Mouse (Mus musculus) myocyte (in vitro differentiated cells): ENCODE results near the gene Sptbn4. TPM values are rescaled to one million over a fixed set of nuclear protein-coding genes. Genes with fewer than 3 reads are reported as not detected.

ENCODE experiments used
- H3K27me3 ChIP-seq: one replicate; pipeline ENCODE4 v1.6.1; 2011; ENCODE audit not compliant: control insufficient read depth, insufficient read depth, insufficient read length
- H3K36me3 ChIP-seq: one replicate; pipeline ENCODE4 v1.6.1; 2011; ENCODE audit not compliant: control insufficient read depth, insufficient read depth
- H3K4me2 ChIP-seq: one replicate; pipeline ENCODE4 v1.6.1; 2011; ENCODE audit warnings: low read depth, control low read depth
- H3K4me3 ChIP-seq: one replicate; pipeline ENCODE4 v1.5.1; 2011; ENCODE audit warnings: mild to moderate bottlenecking, control low read depth, moderate library complexity
- H3K79me2 ChIP-seq: one replicate; pipeline ENCODE4 v1.6.1; 2011; ENCODE audit not compliant: control insufficient read depth, insufficient read depth
- H3ac ChIP-seq: one replicate; pipeline ENCODE4 v1.6.1; 2011; ENCODE audit not compliant: control insufficient read depth, insufficient read length
- CEBPB ChIP-seq: IDR thresholded peaks from 2 replicates; pipeline ENCODE4 v1.6.1; 2011; ENCODE audit warnings: mild to moderate bottlenecking, moderate library complexity; ENCODE audit not compliant: poor library complexity, insufficient read depth, severe bottlenecking
- E2F4 ChIP-seq: IDR thresholded peaks from one replicate; pipeline ENCODE4 v1.6.1; 2011; ENCODE audit warnings: mild to moderate bottlenecking, control low read depth, moderate library complexity; ENCODE audit not compliant: insufficient read depth
- MAX ChIP-seq: IDR thresholded peaks from one replicate; pipeline ENCODE4 v1.6.1; 2011; ENCODE audit warnings: low read depth, mild to moderate bottlenecking, control low read depth
- MYOD1 ChIP-seq, 3 experiments: IDR thresholded peaks; one replicate each; pipeline ENCODE4 v1.6.1; 2011; ENCODE audit warnings: control low read depth in 2 of 3, low read depth in 2 of 3, mild to moderate bottlenecking in 2 of 3, moderate library complexity in 1 of 3; ENCODE audit not compliant: insufficient read length in 2 of 3, control insufficient read depth in 1 of 3
- MYOG ChIP-seq, 3 experiments: IDR thresholded peaks; one replicate each; pipeline ENCODE4 v1.6.1; 2011; ENCODE audit warnings: control low read depth in 2 of 3, low read depth in 2 of 3, mild to moderate bottlenecking in 2 of 3; ENCODE audit not compliant: insufficient read length in 2 of 3, control insufficient read depth in 1 of 3, insufficient read depth in 1 of 3
- POLR2A ChIP-seq: IDR thresholded peaks from one replicate; pipeline ENCODE4 v1.6.1; 2011; ENCODE audit warnings: low read depth, mild to moderate bottlenecking, control low read depth, moderate library complexity; ENCODE audit not compliant: insufficient read length
- POLR2AphosphoS2 ChIP-seq: IDR thresholded peaks from one replicate; pipeline ENCODE4 v1.6.1; 2011; ENCODE audit warnings: low read depth, control low read depth; ENCODE audit not compliant: insufficient read length
- REST ChIP-seq: IDR thresholded peaks from one replicate; pipeline ENCODE4 v1.6.1; 2011; ENCODE audit warnings: mild to moderate bottlenecking, control low read depth, moderate library complexity; ENCODE audit not compliant: insufficient read depth, insufficient read length
- SRF ChIP-seq: IDR thresholded peaks from one replicate; pipeline ENCODE4 v1.6.1; 2011; ENCODE audit warnings: low read depth; ENCODE audit not compliant: control insufficient read depth, insufficient read length
- TCF12 ChIP-seq: IDR thresholded peaks from one replicate; pipeline ENCODE4 v1.6.1; 2011; ENCODE audit warnings: mild to moderate bottlenecking, control low read depth; ENCODE audit not compliant: poor library complexity, insufficient read depth, severe bottlenecking
- TCF3 ChIP-seq: IDR thresholded peaks from one replicate; pipeline ENCODE4 v1.6.1; 2011; ENCODE audit warnings: low read depth, control low read depth; ENCODE audit not compliant: insufficient read length
- USF1 ChIP-seq: IDR thresholded peaks from one replicate; pipeline ENCODE4 v1.6.1; 2011; ENCODE audit warnings: low read depth, mild to moderate bottlenecking, control low read depth, moderate library complexity
- polyA plus RNA-seq: library from polyadenylated mRNA; unstranded; fragments of >200 nt; fragmentation: generic; extraction: Trizol; gene quantifications from one replicate; pipeline ENCODE4 v1.2.1, GENCODE M21; 2012; ENCODE audit warnings: missing spikeins

Gene Sptbn4
- polyA plus RNA-seq, 1 experiment, result 0.17 TPM

DNA sequence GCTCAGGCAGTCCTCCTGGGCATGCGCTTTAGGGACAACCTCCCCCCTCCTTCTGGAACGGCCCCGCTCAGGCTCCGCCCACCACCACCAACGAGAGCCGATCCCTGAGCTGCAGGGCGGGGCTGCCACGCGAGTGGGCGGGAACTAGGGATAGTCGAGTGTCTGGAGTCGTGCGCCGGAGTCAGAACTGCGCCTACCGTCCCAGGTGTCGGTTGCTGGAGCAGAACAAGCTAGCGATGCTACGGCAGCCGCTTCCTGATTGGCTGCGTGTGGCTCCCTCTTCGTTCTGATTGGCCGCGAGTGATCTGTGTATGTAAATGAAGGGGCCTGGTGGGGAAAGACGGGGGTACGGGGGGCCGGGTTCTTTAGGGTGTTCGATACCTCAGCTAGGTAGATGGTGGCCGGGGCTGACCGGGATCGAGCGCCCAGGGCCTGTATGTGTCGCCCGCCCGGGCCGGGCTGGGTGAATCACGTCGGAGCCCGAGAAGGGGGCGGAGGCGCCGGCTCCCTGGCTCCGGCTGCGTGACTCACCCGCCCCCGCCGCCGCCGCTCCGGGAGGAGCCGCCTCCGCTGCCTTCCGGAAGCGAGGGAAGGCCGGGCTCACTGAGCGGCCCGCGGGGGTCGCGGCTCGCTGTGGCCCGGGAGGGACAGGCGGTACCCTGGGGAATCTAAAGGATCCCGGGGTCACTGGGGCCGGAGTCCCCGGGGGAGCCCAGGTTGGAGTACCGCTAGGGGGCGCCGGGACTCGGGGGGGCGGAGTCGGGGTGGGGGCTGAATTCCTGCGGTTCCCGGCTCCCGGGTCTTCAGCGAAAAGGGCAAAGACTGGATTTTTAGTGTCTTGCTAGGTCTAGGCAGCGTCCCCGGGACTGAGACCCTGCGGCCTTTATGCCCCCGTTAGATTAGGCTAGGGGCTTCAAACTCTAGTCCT lies 39.5 kb upstream of the Sptbn4 start, which contains the start of gene Sertad1:
Sertad1 (plus strand) TSS at position 141 of the 928 bp plus-strand sequence.
- H3K27me3 ChIP-seq, result no peaks in the 10 kb centered on the region

DNA sequence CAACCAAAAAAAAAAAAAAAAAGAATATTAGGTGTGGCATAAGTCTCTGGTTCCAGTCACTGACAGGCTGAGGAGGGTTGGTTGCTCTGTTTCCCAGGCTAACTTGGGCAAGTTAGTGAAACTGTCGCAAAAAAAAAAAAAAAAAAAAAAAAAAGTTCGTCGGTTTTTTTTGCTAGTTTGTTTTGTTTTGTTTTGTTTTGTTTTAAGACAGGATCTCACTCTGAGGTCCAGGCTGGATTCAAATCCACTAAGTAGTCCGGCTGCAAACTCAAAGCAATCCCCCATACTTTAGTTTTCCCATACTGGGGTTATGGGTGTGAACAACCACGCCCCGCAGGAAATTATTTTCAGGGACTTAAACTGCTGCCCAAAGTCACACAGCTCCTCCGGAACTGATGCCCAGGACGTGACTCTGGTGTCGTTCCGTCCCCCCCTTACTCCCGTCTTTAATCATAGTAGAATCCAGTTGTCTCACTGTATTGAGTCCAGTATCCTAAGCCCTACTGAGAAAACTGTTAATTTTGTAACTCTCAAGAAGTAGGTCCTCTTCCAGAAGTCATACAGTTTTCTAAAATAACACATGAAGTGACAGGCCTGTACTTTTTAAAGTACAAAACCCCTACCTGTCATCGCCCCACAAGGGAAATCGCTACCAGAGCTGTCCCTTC lies 38.8 kb upstream of the Sptbn4 start:
- TF ChIP-seq MAX, result no peak
- H3K27me3 ChIP-seq, result no peaks in the 10 kb centered on the region
- peaks cover 24% of the 10 kb centered on the region for H3K79me2 ChIP-seq
- no peaks in the 10 kb centered on the region for H3K36me3 ChIP-seq
- H3ac ChIP-seq, result no peak overlapping the region
- peak overlapping the region; percentile 71 for H3K4me3 ChIP-seq
- H3K4me2 ChIP-seq, result peak overlapping the region; percentile 92

More for the DNA sequence above, 39.5 kb upstream of the Sptbn4 start, which contains the start of gene Sertad1:
- TF ChIP-seq MYOG (IDR thresholded peaks at IDR 0.05; ENCODE audit: control insufficient read depth in 1 of 3, insufficient read depth in 1 of 3, insufficient read length in 2 of 3, low read depth in 2 of 3) (peak in 1 of 3 experiments; percentile 50), CEBPB (no peak), POLR2AphosphoS2 (peak; percentile 100), POLR2A (peak; percentile 99), TCF12 (no peak), SRF (peak; percentile 79), E2F4 (peak; percentile 19), MYOD1 (IDR thresholded peaks at IDR 0.05; ENCODE audit: control insufficient read depth in 1 of 3, insufficient read length in 2 of 3, low read depth in 2 of 3) (peak in 1 of 3 experiments; percentile 66), REST (peak; percentile 61), USF1 (no peak), TCF3 (no peak), MAX (no peak)
- H3K79me2 ChIP-seq, result peaks cover 24% of the 10 kb centered on the region
- H3K36me3 ChIP-seq, result no peaks in the 10 kb centered on the region
- peak within 1 kb of the TSS; percentile 71 for H3K4me3 ChIP-seq
- H3ac ChIP-seq, result peak within 1 kb of the TSS; percentile 81
- H3K4me2 ChIP-seq, result peak within 1 kb of the TSS; percentile 99

DNA sequence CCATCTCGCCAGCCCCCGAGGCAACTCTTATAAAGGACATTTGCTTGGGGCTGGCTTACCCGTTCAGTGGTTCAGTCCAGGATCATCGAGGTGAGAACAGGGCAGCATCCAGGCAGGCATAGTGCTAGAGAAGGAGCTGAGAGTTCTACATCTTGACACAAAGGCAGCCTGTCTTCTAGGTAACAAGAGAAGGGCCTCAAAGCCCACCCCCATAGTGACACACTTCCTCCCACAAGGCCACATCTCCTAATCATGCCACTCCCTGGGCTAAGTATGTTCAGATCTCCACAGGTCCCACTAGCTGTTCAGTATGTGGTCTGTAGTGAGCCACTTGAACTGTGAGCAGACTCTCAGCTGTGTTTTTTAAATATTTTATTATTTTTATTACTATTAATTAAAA lies 36.4 kb upstream of the Sptbn4 start:
- TF ChIP-seq TCF3, result no peak
- TF ChIP-seq MYOD1 (IDR thresholded peaks at IDR 0.05; ENCODE audit: control insufficient read depth in 1 of 3, insufficient read length in 2 of 3, low read depth in 2 of 3), result no peak
- no peak for TF ChIP-seq POLR2A
- TF ChIP-seq E2F4, result no peak
- TF ChIP-seq USF1, result no peak
- TF ChIP-seq REST, result no peak
- H3K36me3 ChIP-seq, result no peaks in the 10 kb centered on the region
- H3K4me3 ChIP-seq, result no peak overlapping the region
- no peak overlapping the region for H3K4me2 ChIP-seq
- H3K27me3 ChIP-seq, result no peaks in the 10 kb centered on the region
- peaks cover 13% of the 10 kb centered on the region for H3K79me2 ChIP-seq
- no peak overlapping the region for H3ac ChIP-seq

- peaks cover 8% of the 10 kb centered on the region for H3K36me3 ChIP-seq
- H3K4me2 ChIP-seq, result peak overlapping the region; percentile 88
- no peak overlapping the region for H3ac ChIP-seq
- TF ChIP-seq POLR2AphosphoS2, result peak; percentile 65
- TF ChIP-seq POLR2A, result peak; percentile 68
- TF ChIP-seq REST, result no peak
- peak in 1 of 3 experiments; percentile 57 for TF ChIP-seq MYOG (IDR thresholded peaks at IDR 0.05; ENCODE audit: control insufficient read depth in 1 of 3, insufficient read depth in 1 of 3, insufficient read length in 2 of 3, low read depth in 2 of 3)
- no peak for TF ChIP-seq E2F4
- TF ChIP-seq USF1, result no peak
- TF ChIP-seq MYOD1 (IDR thresholded peaks at IDR 0.05; ENCODE audit: control insufficient read depth in 1 of 3, insufficient read length in 2 of 3, low read depth in 2 of 3), result peak in 1 of 3 experiments; percentile 38
- no peak for TF ChIP-seq MAX
- TF ChIP-seq SRF, result no peak
- no peak for TF ChIP-seq TCF3
- H3K27me3 ChIP-seq, result no peaks in the 10 kb centered on the region
- H3K79me2 ChIP-seq, result peaks cover 8% of the 10 kb centered on the region
- H3K4me3 ChIP-seq, result peak overlapping the region; percentile 14
These were observed 34.1 kb upstream of the Sptbn4 start for GRCm38 (mm10) chr7:27481627-27481969.
